Mouse (Mus musculus) brain, embryonic 14.5 days (tissue): ENCODE measurements around the gene Col6a5.

Experiments
- CTCF ChIP-seq: fragments of 200-500 bp; IDR thresholded peaks from 2 replicates; pipeline ENCODE4 v1.5.1; 2012; ENCODE audit warnings: inconsistent platforms, mild to moderate bottlenecking, moderate library complexity, borderline replicate concordance; ENCODE audit not compliant: insufficient read depth, insufficient read length; ENCODE audit errors: extremely low read depth
- POLR2A ChIP-seq: fragments of 200-500 bp; IDR thresholded peaks from 2 replicates; pipeline ENCODE4 v1.6.1; 2012; ENCODE audit warnings: mild to moderate bottlenecking, inconsistent platforms, borderline replicate concordance; ENCODE audit not compliant: poor library complexity, insufficient read depth, insufficient read length, severe bottlenecking; ENCODE audit errors: extremely low read depth

DNA sequence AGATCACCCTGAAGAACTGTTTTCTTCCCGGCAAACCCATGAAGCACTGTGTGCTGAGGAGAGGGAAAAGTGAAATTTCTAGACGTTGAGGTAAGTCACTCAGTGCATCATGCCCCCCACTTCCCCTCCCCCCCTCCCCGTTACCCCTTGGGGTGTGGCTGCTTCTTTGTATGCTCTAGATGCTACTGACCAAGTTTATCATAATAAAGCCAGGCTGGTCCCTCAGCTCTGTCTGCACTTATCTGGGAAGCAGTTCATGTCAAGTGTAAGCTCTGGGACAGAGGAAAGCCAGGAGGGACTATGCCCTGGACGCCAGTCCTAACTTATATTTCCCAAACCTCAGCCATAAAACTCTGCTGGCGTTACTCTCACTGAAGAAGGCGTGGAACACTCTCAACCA is 53.0 kb downstream of the Col6a5 start:
- TF ChIP-seq POLR2A: no peak
- TF ChIP-seq CTCF: no peak
